Mouse (Mus musculus) frontal cortex, postnatal 25 days (tissue): ENCODE measurements around the gene Ehbp1l1.

Experiments used
- DNase-seq, 2 experiments: peaks; one replicate each; pipeline ENCODE4 v3.0.0; 2022; ENCODE audit warnings: low spot score in 2 of 2

The Ehbp1l1 gene

DNA sequence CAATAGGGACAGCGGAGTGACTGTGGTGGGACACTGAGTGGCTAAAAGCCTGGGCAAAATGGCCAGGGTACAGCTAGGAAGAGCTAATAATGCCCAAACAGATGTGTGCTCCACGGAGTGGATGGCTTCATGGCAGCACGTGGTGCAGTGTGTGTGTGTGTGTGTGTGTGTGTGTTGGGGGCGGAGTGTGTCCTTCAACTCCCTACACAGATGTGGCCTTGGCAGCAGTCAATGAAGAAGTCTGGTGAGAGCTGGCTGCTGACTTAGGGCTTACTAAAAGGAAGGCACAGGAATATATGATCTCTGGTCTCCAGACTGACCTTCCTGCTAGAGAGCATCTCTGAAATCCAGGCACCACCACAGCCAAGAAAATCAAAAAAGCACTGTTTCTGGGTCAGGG is 57.7 kb downstream of the Ehbp1l1 start:
- DNase-seq, result no peak

GRCm38 (mm10) chr19:5666386-5666785 is 59.7 kb downstream of the Ehbp1l1 start:
- DNase-seq, result no peak

- no peak for DNase-seq
These were observed 60.7 kb downstream of the Ehbp1l1 start for GRCm38 (mm10) chr19:5665465-5665864.

DNA sequence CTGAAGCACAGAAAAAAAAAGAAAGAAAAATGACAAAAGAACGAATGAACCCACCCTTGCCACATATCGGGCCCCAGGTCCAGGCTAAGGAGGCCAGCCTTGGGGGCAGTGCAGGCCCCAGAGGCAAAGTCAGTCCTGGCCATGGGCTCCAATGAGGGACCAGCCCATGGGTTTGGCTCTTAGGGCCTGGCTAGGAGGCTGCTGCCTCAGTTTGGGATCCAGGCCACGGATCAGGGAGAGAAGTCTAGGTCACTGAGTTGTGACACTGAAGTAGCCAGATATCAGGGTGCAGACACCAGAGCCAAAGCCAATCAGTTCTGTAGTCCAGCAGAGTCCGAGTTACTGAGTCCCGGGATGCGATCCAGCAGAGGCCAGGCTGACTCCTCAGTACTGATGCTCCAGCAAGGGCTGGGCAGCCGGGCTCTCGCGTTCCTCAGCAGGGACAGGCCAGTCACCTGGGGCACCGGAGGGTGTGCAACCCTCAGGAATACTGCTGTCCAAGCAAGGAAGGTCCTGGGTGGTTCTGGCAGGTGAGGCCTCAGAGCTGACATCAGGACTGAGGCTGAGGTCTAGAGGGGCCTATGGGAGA is 61.4 kb downstream of the Ehbp1l1 start:
- no peak for DNase-seq

- DNase-seq, result peak; percentile 47 to 56
These were observed 62.9 kb downstream of the Ehbp1l1 start, which contains the start of gene Sipa1 for GRCm38 (mm10) chr19:5662981-5663913. Gene Sipa1, minus strand, starts transcription at chr19:5663707.

DNA sequence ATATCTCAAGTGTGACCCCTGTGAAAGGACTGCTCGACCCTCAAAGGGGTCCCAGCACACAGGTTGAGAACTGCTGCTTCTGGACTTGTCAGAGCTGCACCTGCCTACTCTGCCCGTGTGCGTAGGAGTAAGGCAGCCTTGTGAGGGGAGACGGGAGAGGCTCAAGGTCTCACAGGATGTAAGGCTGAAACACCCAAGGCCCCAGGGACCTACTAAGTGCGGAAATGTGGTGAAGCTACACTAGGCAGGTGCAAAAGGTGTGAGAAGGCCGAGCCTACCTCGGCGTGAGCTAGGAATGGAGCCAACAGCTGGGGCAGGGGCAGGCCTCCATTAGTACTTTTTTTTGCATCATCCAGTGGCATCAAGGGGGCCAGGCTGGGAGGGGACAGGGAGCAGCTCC is 63.8 kb downstream of the Ehbp1l1 start:
- DNase-seq, result no peak

DNA sequence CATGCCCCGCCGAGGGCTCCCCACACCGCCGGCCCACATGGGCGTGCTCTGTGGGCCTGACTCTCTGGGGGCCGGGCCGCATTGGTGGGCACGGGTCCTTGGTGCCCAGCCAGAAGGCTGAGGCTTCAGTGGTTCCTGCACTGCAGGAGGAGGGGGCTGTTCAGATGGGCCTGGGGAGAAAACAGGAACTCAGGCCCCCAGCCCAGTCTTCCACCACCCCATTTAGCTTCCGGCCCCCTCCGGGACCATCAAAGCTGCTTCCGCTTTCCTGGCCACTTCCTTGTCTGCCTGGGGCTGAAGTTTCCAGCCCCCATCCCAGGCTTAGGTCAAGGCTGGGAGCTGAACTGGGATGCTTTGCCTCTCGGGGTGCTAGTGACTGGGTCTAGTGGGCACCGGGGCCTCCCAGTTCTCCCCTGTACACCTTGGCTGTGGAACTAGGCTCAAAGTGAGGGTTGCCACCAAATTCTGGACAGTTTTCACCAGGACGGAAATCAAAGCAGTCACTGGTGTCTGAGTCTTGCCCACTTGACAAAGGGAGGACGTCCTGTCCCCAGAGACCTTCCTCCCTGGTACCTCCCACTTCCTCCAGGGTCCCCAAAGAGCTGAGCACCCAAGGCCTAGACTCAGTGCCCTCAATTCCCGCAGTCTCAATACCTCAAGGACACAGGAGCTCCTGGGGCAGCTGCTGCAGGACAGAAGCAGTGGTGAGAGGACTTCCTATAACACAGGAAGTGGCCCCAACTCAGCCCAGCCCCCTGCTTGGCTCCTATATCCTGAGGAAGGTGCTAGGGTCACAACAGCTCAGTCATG is 65.0 kb downstream of the Ehbp1l1 start:
- DNase-seq, result no peak
